ENCODE assay signal across 18 mouse cellular contexts in genomic region chr19:5516906-5517505, GRCm38 (mm10). TPM values are rescaled to one million over a fixed set of nuclear protein-coding genes. Genes with fewer than 3 reads are reported as not detected.
DNase-seq lines count a peak whose midpoint lies in the region; ATAC-seq and TF ChIP-seq lines count a peak whose summit lies in the region.
"Had no signal": no experiment of that assay in that cellular context is flagged by ENCODE, and none has a peak within 500 bp of the region (broad histone marks: within the 10 kb centered on the region; RNA-seq: fewer than 3 reads in every experiment).

No protein-coding gene starts in this region.

- H3K9ac ChIP-seq in ES-E14 (ENCODE audit: insufficient read depth, low read depth, low read length, poor library complexity, severe bottlenecking), result no peak overlapping the region
- H3K9ac ChIP-seq in liver, postnatal 0 days (replicated peaks), result no peak overlapping the region
- H3K9ac ChIP-seq in hindbrain, embryonic 13.5 days, result no peak overlapping the region
- H3K9ac ChIP-seq: forebrain, embryonic 15.5 days; heart, embryonic 12.5 days; liver, embryonic 13.5 days; midbrain, embryonic 15.5 days; stomach, embryonic 15.5 days had no signal

- no peaks in the 10 kb centered on the region for H3K9me3 ChIP-seq in ES-E14 (ENCODE audit: control insufficient read depth, insufficient read depth, low read depth, low read length)
- H3K9me3 ChIP-seq in liver, postnatal 0 days (ENCODE audit: low read length), result no peaks in the 10 kb centered on the region
- H3K9me3 ChIP-seq in hindbrain, embryonic 13.5 days, result no peaks in the 10 kb centered on the region
- H3K9me3 ChIP-seq: forebrain, embryonic 15.5 days; heart, embryonic 12.5 days; liver, embryonic 13.5 days; midbrain, embryonic 15.5 days; stomach, embryonic 15.5 days had no signal

- no peak overlapping the region for H3K4me3 ChIP-seq in layer of hippocampus, adult 2 months
- H3K4me3 ChIP-seq in ES-E14 (ENCODE audit: insufficient read depth in 1 of 2, low read depth in 1 of 2, low read length in 2 of 2, poor library complexity in 1 of 2, severe bottlenecking in 1 of 2), result no peak overlapping the region
- H3K4me3 ChIP-seq in liver, postnatal 0 days (ENCODE audit: low read depth, low read length), result no peak overlapping the region
- H3K4me3 ChIP-seq in hindbrain, embryonic 13.5 days, result no peak overlapping the region
- H3K4me3 ChIP-seq: forebrain, embryonic 15.5 days; heart, embryonic 12.5 days; liver, embryonic 13.5 days; midbrain, embryonic 15.5 days; stomach, embryonic 15.5 days had no signal

- peak; percentile 57 for DNase-seq in adrenal gland, adult 2 months
- no peak for DNase-seq in adrenal gland, postnatal 4 days (ENCODE audit: low spot score in 2 of 2)
- DNase-seq in layer of hippocampus, adult 2 months (ENCODE audit: low spot score in 2 of 2), result no peak
- DNase-seq in layer of hippocampus, postnatal 36 days, result no peak
- DNase-seq in ES-E14 (ENCODE audit: low read depth, low spot score), result no peak
- no peak for DNase-seq in liver, postnatal 0 days
- DNase-seq in gastrocnemius, postnatal 10 days, result no peak
- DNase-seq: cerebellum, adult 11 months; kidney, adult 11 months; liver, embryonic 13.5 days; thymus, postnatal 36 days had no signal

- no peaks in the 10 kb centered on the region for H3K36me3 ChIP-seq in ES-E14 (ENCODE audit: control insufficient read depth, insufficient read depth, low read length, poor library complexity, severe bottlenecking)
- H3K36me3 ChIP-seq in liver, postnatal 0 days (replicated peaks; ENCODE audit: insufficient read depth, low read length), result no peaks in the 10 kb centered on the region
- H3K36me3 ChIP-seq in hindbrain, embryonic 13.5 days, result no peaks in the 10 kb centered on the region
- H3K36me3 ChIP-seq: forebrain, embryonic 15.5 days; heart, embryonic 12.5 days; liver, embryonic 13.5 days; midbrain, embryonic 15.5 days; stomach, embryonic 15.5 days had no signal

- H3K27ac ChIP-seq in layer of hippocampus, adult 2 months, result peak overlapping the region; percentile 32; the same call in 1 of the 2 replicates
- 0 out of 2 replicates have a peak overlapping the region, but pooled peaks have one; percentile 38 for H3K27ac ChIP-seq in ES-E14 (ENCODE audit: insufficient read depth, low read depth, low read length, poor library complexity, severe bottlenecking)
- no peak overlapping the region for H3K27ac ChIP-seq in liver, postnatal 0 days (ENCODE audit: low read depth)
- no peak overlapping the region for H3K27ac ChIP-seq in hindbrain, embryonic 13.5 days
- H3K27ac ChIP-seq: forebrain, embryonic 15.5 days; liver, embryonic 13.5 days; midbrain, embryonic 15.5 days; stomach, embryonic 15.5 days had no signal

- in situ Hi-C loops in ES-E14 (cut with MboI; ENCODE audit: low sequenced_read_pairs in 2 of 2, unreplicated experiment in 2 of 2), result no loop called here

- H3K4me2 ChIP-seq in liver, postnatal 0 days (ENCODE audit: low read depth, low read length), result no peak overlapping the region
- no peak overlapping the region for H3K4me2 ChIP-seq in hindbrain, embryonic 13.5 days
- H3K4me2 ChIP-seq: forebrain, embryonic 15.5 days; heart, embryonic 12.5 days; liver, embryonic 13.5 days; midbrain, embryonic 15.5 days; stomach, embryonic 15.5 days had no signal

- H3K27me3 ChIP-seq in liver, postnatal 0 days (ENCODE audit: insufficient read depth, low read length), result no peaks in the 10 kb centered on the region
- H3K27me3 ChIP-seq in hindbrain, embryonic 13.5 days, result no peaks in the 10 kb centered on the region
- H3K27me3 ChIP-seq: forebrain, embryonic 15.5 days; heart, embryonic 12.5 days; liver, embryonic 13.5 days; midbrain, embryonic 15.5 days; stomach, embryonic 15.5 days had no signal

- 0 out of 2 replicates have a peak, but pooled peaks have one; percentile 26 for TF ChIP-seq CTCF in layer of hippocampus, adult 2 months (conservative IDR thresholded peaks at IDR 0.05)
- peak; percentile 18; the same call in 1 of the 2 replicates for TF ChIP-seq CTCF in liver, postnatal 0 days (IDR thresholded peaks at IDR 0.05; ENCODE audit: low read depth)

- ATAC-seq in liver, postnatal 0 days, result no peak
- no peak for ATAC-seq in hindbrain, embryonic 13.5 days (ENCODE audit: low FRiP score)
- ATAC-seq: forebrain, embryonic 15.5 days; midbrain, embryonic 15.5 days had no signal

- H3K4me1 ChIP-seq in ES-E14 (ENCODE audit: control insufficient read depth in 2 of 2, insufficient read depth in 2 of 2, low read length in 2 of 2, poor library complexity in 1 of 2), result peaks cover 3 to 11% of the 10 kb centered on the region in 2 experiments; a peak in 3 of 4 replicates
- peaks cover 8% of the 10 kb centered on the region; the same call in 1 of the 2 replicates for H3K4me1 ChIP-seq in liver, postnatal 0 days (ENCODE audit: insufficient read depth)
- peaks cover 7% of the 10 kb centered on the region for H3K4me1 ChIP-seq in hindbrain, embryonic 13.5 days (replicated peaks)
- H3K4me1 ChIP-seq: stomach, embryonic 15.5 days had no signal

- 77% methylated on average over 8 of the region's 8 CpGs for WGBS in liver, postnatal 0 days (ENCODE audit: insufficient replicate concordance)
- WGBS in hindbrain, embryonic 13.5 days, result 80% methylated on average over 8 of the region's 8 CpGs

- no peak for TF ChIP-seq EP300 in liver, postnatal 0 days (IDR thresholded peaks at IDR 0.05; ENCODE audit: low read depth)

TF ChIP-seq in ES-E14, 5 proteins besides CTCF, POLR2A, EP300 and RAD21:
- TF ChIP-seq HCFC1 (IDR thresholded peaks at IDR 0.05; ENCODE audit: borderline replicate concordance, insufficient read depth, low read length), result no peak
- TF ChIP-seq ZNF384 (IDR thresholded peaks at IDR 0.05; ENCODE audit: low read depth, low read length), result no peak
- no peak for TF ChIP-seq ZC3H11A (IDR thresholded peaks at IDR 0.05; ENCODE audit: borderline replicate concordance, low read depth, low read length)
- no peak for TF ChIP-seq MAFK (IDR thresholded peaks at IDR 0.05; ENCODE audit: insufficient read depth, low read depth, low read length)
- no peak for TF ChIP-seq CHD2 (IDR thresholded peaks at IDR 0.05; ENCODE audit: low read depth, low read length)

RNA-seq across cellular contexts. Expression of gene Snx32, which starts 6.7 kb away (rescaled TPM):
- 10 to 100 TPM; 12.2 to 14.1 TPM for total RNA-seq in adrenal gland, adult 2 months (2021)
- polyA plus RNA-seq in adrenal gland, adult 2 months (2012; rRNA removed), result 13.0 and 15.0 TPM in 2 replicates
- 10 to 100 TPM; 15.1 to 16.0 TPM for total RNA-seq in adrenal gland, postnatal 4 days (2021)
- 10 to 100 TPM; 85.9 to 86.6 TPM for total RNA-seq in layer of hippocampus, adult 2 months (2021)
- total RNA-seq in layer of hippocampus, postnatal 36 days (2021), result 10 to 100 TPM; 80.5 to 83.5 TPM
- 3.3 and 5.0 TPM in 2 replicates for total RNA-seq in ES-E14 (2012; rRNA removed)
- 2.6 and 3.0 TPM in 2 replicates for polyA plus RNA-seq in liver, postnatal 0 days (2015; fragmentation: Nextera tagmentation; extraction: Ambion mirVana)
- 80.3 and 81.1 TPM in 2 replicates for polyA plus RNA-seq in hindbrain, embryonic 13.5 days (2015; fragmentation: Nextera tagmentation; extraction: Ambion mirVana)
- 1 to 10 TPM; 5.1 to 7.2 TPM for total RNA-seq in gastrocnemius, postnatal 10 days (2021)

RNA-seq across cellular contexts. Expression of gene 1700020D05Rik, which starts 13.4 kb away (rescaled TPM):
- total RNA-seq in adrenal gland, adult 2 months (2021), result 1 to 10 TPM in 1 of 2 experiments, under 1 TPM in 1; 0.86 to 1.1 TPM
- polyA plus RNA-seq in adrenal gland, adult 2 months (2012; rRNA removed), result 1.0 and 1.2 TPM in 2 replicates
- total RNA-seq in adrenal gland, postnatal 4 days (2021), result 1 to 10 TPM; 3.0 to 3.5 TPM
- 1 to 10 TPM; 6.2 to 9.1 TPM for total RNA-seq in layer of hippocampus, adult 2 months (2021)
- 1 to 10 TPM; 5.4 to 8.8 TPM for total RNA-seq in layer of hippocampus, postnatal 36 days (2021)
- 1.7 and 1.8 TPM in 2 replicates for total RNA-seq in ES-E14 (2012; rRNA removed)
- not detected in 2 replicates for polyA plus RNA-seq in liver, postnatal 0 days (2015; fragmentation: Nextera tagmentation; extraction: Ambion mirVana)
- 0.58 TPM in 1 of 2 replicates, not detected in the other for polyA plus RNA-seq in hindbrain, embryonic 13.5 days (2015; fragmentation: Nextera tagmentation; extraction: Ambion mirVana)
- total RNA-seq in gastrocnemius, postnatal 10 days (2021), result 1 to 10 TPM in 1 of 2 experiments, under 1 TPM in 1; 0.47 to 1.4 TPM
- polyA plus RNA-seq: midbrain, embryonic 15.5 days; stomach, embryonic 15.5 days had no signal

RNA-seq across cellular contexts. Expression of gene Cfl1, which starts 26.8 kb away (rescaled TPM):
- total RNA-seq in adrenal gland, adult 2 months (2021), result 100 to 1,000 TPM; 732 to 783 TPM
- polyA plus RNA-seq in adrenal gland, adult 2 months (2012; rRNA removed), result 308 and 311 TPM in 2 replicates
- total RNA-seq in adrenal gland, postnatal 4 days (2021), result 100 to 1,000 TPM; 789 to 859 TPM
- 1,000 to 10,000 TPM; 1,280 to 1,287 TPM for total RNA-seq in layer of hippocampus, adult 2 months (2021)
- total RNA-seq in layer of hippocampus, postnatal 36 days (2021), result 1,000 to 10,000 TPM; 1,234 to 1,394 TPM
- total RNA-seq in ES-E14 (2012; rRNA removed), result 775 and 955 TPM in 2 replicates
- 841 and 843 TPM in 2 replicates for polyA plus RNA-seq in liver, postnatal 0 days (2015; fragmentation: Nextera tagmentation; extraction: Ambion mirVana)
- 3,676 and 3,692 TPM in 2 replicates for polyA plus RNA-seq in hindbrain, embryonic 13.5 days (2015; fragmentation: Nextera tagmentation; extraction: Ambion mirVana)
- total RNA-seq in gastrocnemius, postnatal 10 days (2021), result 100 to 1,000 TPM; 305 to 378 TPM

RNA-seq across cellular contexts. Expression of gene Mus81, which starts 28.8 kb away (rescaled TPM):
- 10 to 100 TPM; 23.2 to 24.9 TPM for total RNA-seq in adrenal gland, adult 2 months (2021)
- polyA plus RNA-seq in adrenal gland, adult 2 months (2012; rRNA removed), result 39.5 and 45.7 TPM in 2 replicates
- 10 to 100 TPM; 24.9 to 29.8 TPM for total RNA-seq in adrenal gland, postnatal 4 days (2021)
- total RNA-seq in layer of hippocampus, adult 2 months (2021), result 10 to 100 TPM; 40.9 to 42.9 TPM
- 10 to 100 TPM; 37.6 to 39.3 TPM for total RNA-seq in layer of hippocampus, postnatal 36 days (2021)
- 31.3 and 36.4 TPM in 2 replicates for total RNA-seq in ES-E14 (2012; rRNA removed)
- 8.6 and 11.9 TPM in 2 replicates for polyA plus RNA-seq in liver, postnatal 0 days (2015; fragmentation: Nextera tagmentation; extraction: Ambion mirVana)
- 42.6 and 49.7 TPM in 2 replicates for polyA plus RNA-seq in hindbrain, embryonic 13.5 days (2015; fragmentation: Nextera tagmentation; extraction: Ambion mirVana)
- total RNA-seq in gastrocnemius, postnatal 10 days (2021), result 10 to 100 TPM; 24.7 to 29.9 TPM

RNA-seq across cellular contexts. Expression of gene Efemp2, which starts 43.3 kb away (rescaled TPM):
- 100 to 1,000 TPM in 1 of 2 experiments, 10 to 100 TPM in 1; 49.7 to 107 TPM for total RNA-seq in adrenal gland, adult 2 months (2021)
- 112 and 116 TPM in 2 replicates for polyA plus RNA-seq in adrenal gland, adult 2 months (2012; rRNA removed)
- 10 to 100 TPM; 80.0 to 88.0 TPM for total RNA-seq in adrenal gland, postnatal 4 days (2021)
- 10 to 100 TPM; 13.2 to 14.1 TPM for total RNA-seq in layer of hippocampus, adult 2 months (2021)
- 10 to 100 TPM; 10.9 to 12.4 TPM for total RNA-seq in layer of hippocampus, postnatal 36 days (2021)
- 18.0 and 23.9 TPM in 2 replicates for total RNA-seq in ES-E14 (2012; rRNA removed)
- 8.1 and 9.2 TPM in 2 replicates for polyA plus RNA-seq in liver, postnatal 0 days (2015; fragmentation: Nextera tagmentation; extraction: Ambion mirVana)
- polyA plus RNA-seq in hindbrain, embryonic 13.5 days (2015; fragmentation: Nextera tagmentation; extraction: Ambion mirVana), result 45.6 and 48.7 TPM in 2 replicates
- total RNA-seq in gastrocnemius, postnatal 10 days (2021), result 10 to 100 TPM; 29.9 to 42.9 TPM
- total RNA-seq: hematopoietic stem cell, adult 5-6 weeks; megakaryocyte progenitor cell, adult 5-6 weeks had no signal

Comparison
In these comparisons a context has a peak if more than half of its experiments do, and no peak if none do; other contexts are left out.
1. H3K27ac ChIP-seq: peak in layer of hippocampus, adult 2 months (single experiment) and ES-E14 (single experiment); none in liver, postnatal 0 days (single experiment) and hindbrain, embryonic 13.5 days (single experiment).
2. RNA of gene Snx32, which starts 6.7 kb away (total RNA-seq): 85.9 to 86.6 TPM in layer of hippocampus, adult 2 months and 80.5 to 83.5 TPM in layer of hippocampus, postnatal 36 days; 15.1 to 16.0 TPM in adrenal gland, postnatal 4 days, 12.2 to 14.1 TPM in adrenal gland, adult 2 months, 5.1 to 7.2 TPM in gastrocnemius, postnatal 10 days and 3.3 to 5.0 TPM in ES-E14; every median in the first group is over 4 times any median in the second.